Mouse (Mus musculus): ENCODE measurements around the gene Ifitm6. TPM values are rescaled to one million over a fixed set of nuclear protein-coding genes. Genes with fewer than 3 reads are reported as not detected.
"Not testable (repeated sequence)": the region's sequence is repeated elsewhere in the genome, so short reads cannot be mapped to it uniquely, and the experiment has no call there.

Ifitm6 gene
- under 1 TPM in 1 of 2 experiments, not detected in 1; 0.69 TPM for total RNA-seq (2021)

DNA sequence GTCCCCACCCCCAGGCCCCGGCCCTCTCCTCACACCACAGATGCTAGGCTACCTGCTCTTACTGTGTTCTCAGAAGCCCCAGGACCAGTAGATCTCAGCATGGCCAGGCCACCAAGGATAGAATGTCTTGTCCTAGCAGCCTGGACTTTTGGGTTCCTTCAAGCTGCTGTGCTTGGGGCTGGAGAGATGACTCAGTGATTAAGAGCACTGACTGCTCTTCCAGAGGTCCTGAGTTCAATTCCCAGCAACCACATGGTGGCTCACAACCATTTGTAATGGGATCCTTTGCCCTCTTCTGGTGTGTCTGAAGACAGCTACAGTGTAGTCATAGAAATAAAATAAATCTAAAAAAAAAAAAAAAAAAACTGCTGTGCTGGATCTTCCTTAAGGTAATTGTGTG, at the start of gene Ifitm6:
TSS of gene Ifitm6 (minus strand) at position 101 of the 400 bp plus-strand sequence.
- intact Hi-C loops (cut with DNase I); DNase-seq: not testable (repeated sequence)

DNA sequence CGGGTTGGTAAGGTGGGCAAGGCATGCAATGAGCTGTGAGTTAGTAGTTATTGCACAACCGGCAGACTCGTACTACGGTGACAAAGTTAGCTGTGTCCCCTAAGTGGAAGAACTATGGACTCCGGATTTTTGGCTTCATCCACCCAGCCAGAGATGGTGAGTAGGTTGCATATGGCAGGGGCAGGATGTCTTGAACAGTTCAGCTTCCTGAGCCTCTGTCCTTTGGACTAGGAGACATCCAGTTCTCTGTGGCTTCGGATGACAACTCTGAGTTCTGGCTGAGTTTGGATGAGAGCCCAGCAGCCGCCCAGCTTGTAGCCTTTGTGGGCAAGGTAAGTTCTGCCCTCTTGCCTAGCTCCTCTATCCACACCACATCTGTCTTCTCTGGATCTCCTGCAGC, 46.9 kb upstream of the Ifitm6 start:
- no peak for DNase-seq
- intact Hi-C loops (cut with DNase I): no loop called here

DNA sequence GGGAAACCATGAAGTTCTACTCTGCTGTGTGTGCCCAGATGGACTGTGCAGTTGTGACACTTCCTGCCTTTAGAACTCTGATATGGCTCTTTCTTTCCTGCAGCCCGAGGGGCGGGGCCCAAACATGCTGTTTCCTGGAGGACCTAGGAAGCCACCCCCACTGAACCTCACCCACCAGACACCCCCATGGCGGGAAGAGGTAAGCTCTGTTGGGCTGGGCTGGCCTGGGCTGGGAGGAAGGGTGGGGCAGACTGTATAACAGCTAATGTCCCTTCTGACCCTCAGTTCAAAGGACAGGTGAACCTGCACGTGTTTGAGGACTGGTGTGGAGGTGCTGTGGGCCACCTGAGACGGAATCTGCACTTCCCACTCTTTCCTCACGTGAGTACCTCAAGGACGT, 46.5 kb upstream of the Ifitm6 start:
- intact Hi-C loops (cut with DNase I): no loop called here
- no peak for DNase-seq

DNA sequence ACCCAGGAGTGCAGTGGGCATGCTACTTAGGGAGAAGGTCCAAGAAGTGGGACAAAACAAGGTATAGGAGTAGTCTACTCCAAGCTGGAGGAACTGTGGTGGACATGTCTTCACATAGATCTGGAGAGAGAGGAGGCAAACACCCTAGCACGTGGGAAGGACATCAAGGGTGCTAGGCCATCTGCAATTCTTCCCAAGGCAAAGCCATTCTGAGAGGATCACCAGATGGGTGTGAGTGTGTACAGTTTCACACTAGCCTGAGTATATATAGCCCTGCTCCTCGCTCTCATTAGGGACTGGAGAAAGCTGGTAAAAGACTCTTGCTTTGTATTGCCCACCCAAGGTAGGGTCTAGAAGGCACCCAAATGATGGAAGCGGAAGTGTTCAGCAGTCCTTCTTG, 45.6 kb upstream of the Ifitm6 start:
- intact Hi-C loops (cut with DNase I): no loop called here
- no peak for DNase-seq

DNA sequence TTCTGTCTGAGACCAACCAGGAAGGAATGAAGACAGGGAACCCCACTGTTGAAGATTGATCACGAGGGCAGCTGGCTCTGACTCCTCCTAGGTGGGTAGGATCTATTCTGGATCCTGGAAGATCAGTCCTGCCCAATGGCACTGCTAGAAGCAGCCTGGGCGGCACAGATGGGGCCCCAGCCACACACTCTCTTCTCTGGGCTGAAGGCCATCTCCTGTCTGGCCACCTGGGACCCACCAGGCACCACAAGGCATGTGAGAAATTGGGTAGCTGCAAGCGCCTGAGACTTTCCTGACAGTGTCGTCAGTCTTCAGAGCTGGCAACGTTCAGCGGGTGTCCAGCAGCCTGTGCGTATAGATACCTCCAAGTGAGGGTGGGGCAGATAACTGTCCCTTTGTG, 44.8 kb upstream of the Ifitm6 start:
- intact Hi-C loops (cut with DNase I): no loop called here

DNA sequence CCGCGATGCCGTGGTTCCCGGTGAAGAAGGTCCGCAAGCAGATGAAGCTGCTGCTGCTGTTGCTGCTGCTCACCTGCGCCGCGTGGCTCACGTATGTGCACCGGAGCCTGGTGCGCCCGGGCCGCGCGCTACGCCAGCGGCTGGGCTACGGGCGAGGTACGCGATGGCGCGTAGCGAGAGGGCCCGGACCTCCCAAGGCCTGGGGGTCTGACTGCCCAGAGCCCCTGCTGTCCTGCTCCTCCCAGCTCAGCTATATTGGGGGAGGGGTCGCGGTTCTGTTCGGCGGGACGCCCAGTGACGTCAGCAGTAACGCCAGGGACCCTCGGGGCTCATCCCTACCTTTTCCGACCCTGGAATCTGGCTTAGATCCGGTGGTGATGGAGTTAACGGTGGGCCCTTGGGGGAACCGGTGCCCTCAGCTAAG, 43.6 kb upstream of the Ifitm6 start:
- intact Hi-C loops (cut with DNase I): no loop called here
- DNase-seq: no peak

More for the DNA sequence above, 44.8 kb upstream of the Ifitm6 start:
- DNase-seq: no peak

DNA sequence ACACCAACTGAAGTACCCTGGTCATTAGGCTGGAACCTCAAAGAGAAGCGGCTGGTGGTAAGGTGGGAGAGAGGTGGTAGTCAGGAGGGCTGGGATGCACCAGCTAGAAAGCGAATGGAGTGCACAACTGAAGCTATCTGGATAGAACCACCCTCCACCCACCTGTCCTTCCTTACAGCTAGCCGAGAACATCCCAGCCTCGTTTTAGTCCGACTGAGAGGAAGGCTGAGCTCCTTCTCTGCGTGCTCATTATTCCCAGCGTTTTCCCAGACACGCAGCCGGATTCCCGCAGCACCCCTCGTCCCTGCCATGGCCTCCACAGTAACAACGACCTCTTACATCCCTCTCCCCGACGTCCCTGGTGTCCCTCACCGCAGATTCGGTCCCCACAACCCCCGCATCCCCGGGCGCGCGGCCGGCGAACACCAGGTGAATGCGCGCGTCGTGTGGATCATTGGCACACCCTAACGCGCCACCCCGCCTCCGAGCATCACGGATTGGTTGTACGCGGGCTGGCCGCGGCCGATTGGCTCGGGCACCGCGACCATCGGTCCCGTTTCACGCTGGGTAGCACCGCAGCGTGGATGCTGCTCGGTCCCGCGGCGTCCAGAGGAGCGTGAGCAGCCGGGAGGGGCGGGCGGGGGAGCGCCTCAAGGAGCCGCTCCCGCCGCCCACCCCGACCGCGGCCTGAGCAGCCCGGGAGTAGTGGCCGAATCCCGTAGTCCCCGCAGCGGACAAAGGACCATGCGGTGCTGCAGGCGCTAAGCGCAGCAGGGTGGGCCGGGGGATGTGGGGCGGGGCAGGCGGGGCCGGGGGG, 42.9 kb upstream of the Ifitm6 start, which contains the start of gene B4galnt4:
TSS of gene B4galnt4 (plus strand) at position 679 of the 817 bp plus-strand sequence.
- intact Hi-C loops (cut with DNase I): no loop called here
- DNase-seq: peak; percentile 50 to 61

DNA sequence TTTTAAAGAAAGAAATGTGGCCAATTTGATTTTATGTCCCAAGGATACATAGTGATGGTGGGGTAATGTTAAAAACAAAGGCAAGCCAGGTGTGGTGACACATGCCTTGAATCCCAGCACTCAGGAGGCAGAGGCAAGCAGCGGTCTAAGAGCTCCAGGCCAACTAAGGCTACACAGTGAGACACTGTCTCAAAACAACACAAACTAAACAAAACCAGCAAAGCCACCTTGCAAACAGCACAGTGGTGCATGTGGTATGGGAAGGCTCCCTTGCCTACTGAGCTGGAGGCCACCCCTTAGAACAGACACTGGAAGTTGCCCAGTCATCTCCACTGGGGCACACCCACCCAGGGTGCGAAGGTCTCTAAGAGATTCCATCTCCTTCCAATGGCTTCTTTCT, 42.2 kb upstream of the Ifitm6 start:
- intact Hi-C loops (cut with DNase I): no loop called here

DNA sequence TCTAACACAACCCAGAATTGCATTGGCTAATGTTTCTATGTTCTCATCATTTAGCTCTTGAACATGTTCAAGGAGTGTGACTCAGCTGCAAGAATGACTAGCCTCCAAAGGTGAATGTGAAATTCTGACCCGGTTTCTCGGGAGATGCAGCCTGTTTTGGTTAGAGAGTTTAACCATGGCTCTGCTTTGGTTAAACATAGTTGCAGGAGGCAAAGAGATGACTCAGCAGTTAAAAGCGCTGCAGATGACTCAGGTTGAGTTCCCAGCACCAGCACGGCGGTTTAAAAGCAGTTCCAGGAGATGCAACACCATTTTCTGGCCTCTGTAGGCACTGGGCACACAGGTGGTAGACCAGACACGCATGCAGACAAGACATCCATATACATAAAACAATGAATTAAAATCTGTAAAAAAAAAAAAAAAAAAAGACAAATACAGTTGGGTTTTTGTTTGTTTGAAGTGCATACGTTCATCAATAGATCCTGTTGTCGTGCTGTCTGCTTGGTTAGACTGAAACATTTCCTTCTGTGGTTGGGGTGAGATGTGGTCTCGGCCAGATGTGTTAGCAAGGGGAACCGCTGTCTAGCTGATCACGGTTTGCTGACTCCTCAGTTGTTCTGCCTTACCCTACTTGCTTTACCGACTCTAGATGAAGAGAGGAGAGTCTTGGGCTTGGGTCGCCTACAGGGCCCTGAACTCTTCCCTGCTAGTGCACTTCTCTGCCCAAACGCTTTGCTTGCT, 41.0 kb upstream of the Ifitm6 start:
- intact Hi-C loops (cut with DNase I): no loop called here
- DNase-seq: no peak

More for the DNA sequence above, 42.2 kb upstream of the Ifitm6 start:
- DNase-seq: no peak

DNA sequence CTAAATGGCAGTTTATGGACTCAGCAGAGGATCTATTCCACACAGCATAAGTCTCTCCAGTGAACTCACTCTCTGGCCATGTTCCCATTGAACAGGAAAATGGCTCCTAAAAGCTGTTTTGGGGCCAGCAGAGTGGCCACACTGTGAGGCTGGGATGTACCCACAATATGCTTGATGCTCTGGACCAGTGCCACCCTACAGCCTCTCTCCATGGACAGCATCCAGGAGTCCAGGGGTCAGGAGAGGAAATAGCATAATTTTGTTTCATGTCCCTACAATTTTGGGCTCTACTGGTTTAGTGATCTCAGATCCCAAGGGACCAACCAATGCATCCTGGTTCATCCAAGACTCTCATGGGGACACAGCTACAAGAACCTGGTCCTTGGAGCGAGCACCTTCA, 39.8 kb upstream of the Ifitm6 start:
- intact Hi-C loops (cut with DNase I): no loop called here
- DNase-seq: no peak

DNA sequence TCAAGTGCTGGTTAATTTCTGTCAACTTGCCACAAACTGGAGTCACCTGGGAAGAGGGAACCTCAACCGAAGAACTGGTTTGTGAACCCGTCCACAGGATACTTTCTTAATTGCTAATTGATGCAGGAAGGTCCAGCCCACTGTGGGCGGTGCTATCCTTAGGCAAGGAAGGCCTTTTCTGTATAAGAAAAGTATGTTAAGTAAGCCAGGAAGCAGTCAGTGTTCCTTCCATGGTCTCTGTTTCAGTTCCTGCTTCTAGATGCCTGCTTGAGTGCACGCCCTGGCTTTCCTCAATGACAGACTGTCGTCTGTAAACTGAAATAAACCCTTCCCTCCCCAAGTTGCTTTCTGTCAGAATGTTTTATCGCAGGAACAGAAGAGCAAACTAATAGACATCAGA, 39.3 kb upstream of the Ifitm6 start:
- intact Hi-C loops (cut with DNase I): no loop called here
- DNase-seq: no peak

DNA sequence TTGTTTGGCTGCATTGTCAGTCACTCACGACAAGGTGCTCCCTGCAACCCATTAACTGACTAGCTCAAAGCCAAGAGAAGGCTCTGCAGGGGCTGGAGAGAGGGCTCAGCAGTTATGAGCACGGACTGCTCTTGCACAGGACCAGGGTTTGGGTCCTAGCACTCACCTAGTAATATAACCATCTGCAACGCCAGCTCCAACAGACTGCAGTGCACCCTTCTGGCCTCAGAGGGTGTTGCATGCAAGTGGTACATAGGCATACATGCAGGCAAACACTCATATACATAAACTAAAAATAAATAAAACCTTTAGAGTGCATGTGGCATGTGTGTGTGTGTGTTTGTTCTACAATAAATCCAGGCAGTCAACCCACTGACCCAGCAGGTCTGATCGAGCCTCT, 38.1 kb upstream of the Ifitm6 start:
- intact Hi-C loops (cut with DNase I): no loop called here
- no peak for DNase-seq

DNA sequence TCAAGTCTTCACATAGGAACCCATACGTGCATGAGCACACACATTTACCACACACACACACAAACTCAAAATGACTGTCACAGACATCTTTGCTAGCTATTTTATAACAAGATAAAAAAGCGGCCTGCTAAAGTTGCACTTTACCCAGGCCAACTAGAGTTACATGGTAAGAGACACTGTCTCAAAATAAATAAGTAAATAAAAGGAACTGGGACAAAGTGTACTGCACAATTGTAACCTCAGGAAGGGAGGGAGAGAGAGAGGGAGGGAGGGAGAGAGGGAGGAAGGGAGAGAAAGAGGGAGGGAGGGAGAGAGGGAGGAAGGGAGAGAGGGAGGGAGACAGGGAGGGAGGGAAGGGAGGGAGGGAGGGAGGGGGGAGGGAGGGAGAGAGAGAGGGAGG, 34.7 kb upstream of the Ifitm6 start:
- DNase-seq: no peak
- intact Hi-C loops (cut with DNase I): no loop called here

DNA sequence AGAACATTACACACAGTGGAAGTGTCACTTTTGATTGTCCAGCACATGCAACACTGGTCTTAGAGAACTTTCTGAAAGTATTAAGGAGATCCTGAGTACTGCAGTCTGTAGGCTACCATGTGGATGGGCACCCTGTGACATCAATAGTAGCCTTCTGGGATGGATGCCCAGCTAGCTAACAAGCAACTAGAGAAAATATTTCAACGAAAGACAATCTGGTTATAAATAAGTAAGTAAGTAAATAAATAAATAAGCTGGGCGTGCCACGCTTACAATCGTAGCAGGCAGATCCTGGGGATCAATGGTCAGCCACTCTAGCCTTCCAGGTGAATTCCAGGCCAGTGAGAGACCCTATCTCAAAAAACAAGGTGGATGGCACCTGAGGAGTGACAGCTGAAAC, 34.3 kb upstream of the Ifitm6 start:
- no peak for DNase-seq
- intact Hi-C loops (cut with DNase I): no loop called here

DNA sequence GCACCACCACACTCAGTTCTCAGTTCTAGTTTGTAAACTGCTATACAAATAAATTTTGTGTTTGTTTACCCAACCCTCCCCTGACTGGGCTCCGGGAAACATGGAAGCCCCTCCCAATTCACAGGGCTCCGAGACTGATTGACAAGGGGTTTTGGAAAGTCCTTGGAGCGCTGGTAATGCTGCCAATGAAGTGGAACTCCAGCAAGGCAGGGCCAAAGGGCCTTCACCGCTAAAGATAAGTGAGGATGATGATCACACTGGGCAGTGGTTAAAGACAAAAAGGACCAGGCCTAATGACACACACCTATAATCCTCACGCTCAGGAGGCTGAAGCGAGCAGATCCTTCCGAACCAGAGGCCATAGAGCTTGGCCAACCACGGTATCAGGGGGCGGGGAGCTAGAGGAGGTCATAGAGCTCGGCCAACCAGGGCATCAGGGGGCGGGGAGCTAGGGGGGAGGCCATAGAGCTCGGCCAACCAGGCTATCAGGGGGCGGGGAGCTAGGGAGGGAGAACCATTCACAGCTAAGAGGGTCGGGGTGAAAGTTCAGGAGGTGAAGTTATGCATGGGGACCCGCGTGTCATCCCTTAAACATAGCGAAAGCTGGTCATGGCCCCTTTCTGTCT, 33.4 kb upstream of the Ifitm6 start:
- intact Hi-C loops (cut with DNase I): no loop called here
- DNase-seq: no peak

DNA sequence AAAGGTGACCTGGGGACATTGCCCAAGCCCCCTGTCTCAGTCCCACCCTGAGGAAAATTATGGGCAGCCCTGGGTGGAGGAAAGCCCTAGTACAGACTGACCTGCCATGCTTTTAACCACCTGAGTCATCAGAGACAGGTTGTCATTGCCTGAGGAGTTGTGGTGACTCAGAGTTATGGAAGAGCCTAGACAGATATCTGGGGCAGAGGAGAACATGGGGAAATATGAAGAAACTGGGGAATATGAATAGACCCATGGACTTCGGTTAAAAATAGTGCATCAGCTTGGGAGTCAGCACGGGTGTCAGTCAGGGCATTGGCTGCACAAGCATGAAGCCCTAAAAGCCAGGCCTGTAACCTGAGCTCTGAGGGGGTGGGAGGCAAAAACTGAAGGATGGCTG, 31.6 kb upstream of the Ifitm6 start:
- no peak for DNase-seq
- intact Hi-C loops (cut with DNase I): loop anchor here (2.0 kb wide), 1 partner anchor 205 kb away; the partner anchor contains the start of gene Scgb1c1

DNA sequence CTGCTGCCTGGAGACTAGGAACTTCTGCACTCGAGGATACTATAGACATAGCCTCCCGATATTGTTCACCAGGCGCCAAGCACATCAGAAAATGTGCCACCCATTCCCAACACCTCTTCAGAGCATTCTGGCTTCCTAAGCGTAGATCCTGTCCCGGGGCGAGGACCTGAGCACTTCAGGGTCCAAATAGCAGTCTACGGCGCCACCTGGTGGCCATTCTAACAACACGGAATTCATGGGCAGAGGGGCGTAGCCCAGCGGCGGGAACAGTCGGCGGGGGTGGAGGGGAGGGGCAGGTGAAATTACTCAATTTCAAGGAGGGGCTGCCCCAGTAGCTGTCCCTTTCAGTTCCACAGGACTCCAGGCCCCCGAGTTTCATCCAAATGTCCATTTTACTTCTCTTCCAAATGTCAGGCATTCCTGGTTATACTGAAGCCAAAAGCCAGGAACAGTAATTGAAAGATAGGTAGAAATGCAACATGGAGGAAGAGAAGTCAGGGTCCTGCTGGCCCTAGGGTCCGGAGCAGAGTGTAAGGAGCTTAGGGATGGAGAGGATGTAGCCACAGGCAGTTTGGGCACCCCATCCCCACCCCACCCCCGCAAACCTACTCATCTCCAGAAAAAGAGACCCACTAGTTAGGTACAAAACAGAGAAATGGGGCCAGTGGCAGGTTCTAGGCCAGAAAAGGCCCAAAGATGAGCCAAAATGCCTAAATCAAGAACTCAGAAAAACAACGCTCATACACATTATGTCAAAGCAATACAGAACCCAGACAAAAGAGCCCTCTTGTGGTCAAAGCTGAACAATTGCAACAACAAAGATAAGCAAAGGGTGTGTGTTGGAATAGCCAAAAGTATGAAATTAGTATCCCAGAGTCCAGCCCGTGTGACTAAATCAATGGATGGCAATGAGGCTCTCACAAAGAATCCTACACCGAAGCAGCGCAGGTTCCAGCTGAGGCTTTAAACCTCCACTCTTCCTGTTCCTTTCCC, 30.8 kb upstream of the Ifitm6 start:
- intact Hi-C loops (cut with DNase I): loop anchor here (1.0 to 2.0 kb wide), 5 partner anchors 39 to 204 kb away; partner anchors contain the start of gene Scgb1c1
- peak; percentile 94 to 96 for DNase-seq

DNA sequence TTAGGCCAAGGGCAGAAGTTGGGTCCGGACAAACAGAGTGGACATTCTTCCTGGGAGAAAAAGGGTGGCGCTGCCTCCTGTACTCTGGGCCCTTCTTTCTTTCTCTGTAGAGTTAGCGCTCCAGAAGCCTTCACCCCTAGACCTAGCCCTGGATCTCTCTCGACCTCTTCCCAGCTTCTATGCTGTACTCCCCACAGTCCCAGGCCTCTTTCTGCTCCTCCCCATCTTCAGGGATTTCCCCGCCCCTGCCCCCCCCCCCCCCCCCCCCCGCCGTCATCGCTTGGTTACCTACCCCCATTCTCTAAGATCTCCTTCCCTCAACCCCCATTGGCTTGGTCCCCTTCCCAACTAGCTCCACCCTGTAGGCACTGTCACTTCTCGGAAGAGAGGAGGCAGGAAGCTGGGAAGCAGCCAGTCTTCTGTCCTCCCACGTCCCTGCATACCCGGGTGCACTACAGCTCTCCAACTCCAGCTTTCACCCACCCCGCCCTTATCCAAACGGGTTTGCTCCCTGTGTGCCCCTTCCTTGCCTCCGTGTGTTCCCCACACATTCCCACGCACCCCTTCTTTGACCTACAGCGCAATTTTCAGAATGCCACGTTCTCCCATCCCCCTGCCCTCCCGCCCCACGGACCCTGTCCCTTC, 30.0 kb upstream of the Ifitm6 start:
- intact Hi-C loops (cut with DNase I): loop anchor here (1.0 to 2.0 kb wide), 5 partner anchors 38 to 203 kb away; partner anchors contain the start of gene Scgb1c1
- peak; percentile 89 to 90 for DNase-seq

DNA sequence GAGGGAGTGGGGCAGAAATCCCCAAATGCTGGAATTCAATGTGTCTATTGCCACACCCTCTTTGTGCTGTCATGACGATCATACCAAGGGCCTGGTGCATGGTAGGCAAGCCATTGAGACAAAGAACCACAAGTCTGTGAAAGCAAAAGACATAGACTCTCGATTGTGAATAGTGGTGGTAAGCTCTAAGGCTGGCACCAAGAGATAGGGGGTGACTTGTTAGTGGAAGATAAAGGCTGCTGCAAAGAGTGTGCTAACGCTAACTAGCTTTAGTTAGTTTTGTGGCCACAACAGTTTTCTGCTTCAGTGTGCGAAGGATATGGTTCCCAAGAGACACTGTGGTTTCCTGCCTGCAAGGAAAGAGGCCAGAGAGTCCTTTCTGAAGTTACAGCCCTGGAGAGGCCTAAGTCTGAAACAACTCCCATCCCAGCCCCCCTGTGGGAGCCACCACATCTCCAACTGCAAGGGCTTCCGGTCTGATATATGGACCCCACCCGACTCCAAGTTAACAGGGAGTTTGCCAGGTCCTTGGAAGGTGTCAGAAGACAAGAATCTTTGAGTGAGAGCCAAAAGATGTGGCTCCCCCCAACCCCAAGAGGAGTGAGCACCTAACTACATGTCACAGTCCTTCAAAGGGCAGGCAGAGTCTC, 29.3 kb upstream of the Ifitm6 start:
- peak; percentile 53 to 67 for DNase-seq
- intact Hi-C loops (cut with DNase I): no loop called here
